Mouse (Mus musculus): ENCODE measurements at regions not wholly inside any gene's neighbourhood (a gene's known extent, or its start where the extent isn't known, plus 50 kb on each side); places are given as distances from the start of the nearest gene placed in this dataset.

DNA sequence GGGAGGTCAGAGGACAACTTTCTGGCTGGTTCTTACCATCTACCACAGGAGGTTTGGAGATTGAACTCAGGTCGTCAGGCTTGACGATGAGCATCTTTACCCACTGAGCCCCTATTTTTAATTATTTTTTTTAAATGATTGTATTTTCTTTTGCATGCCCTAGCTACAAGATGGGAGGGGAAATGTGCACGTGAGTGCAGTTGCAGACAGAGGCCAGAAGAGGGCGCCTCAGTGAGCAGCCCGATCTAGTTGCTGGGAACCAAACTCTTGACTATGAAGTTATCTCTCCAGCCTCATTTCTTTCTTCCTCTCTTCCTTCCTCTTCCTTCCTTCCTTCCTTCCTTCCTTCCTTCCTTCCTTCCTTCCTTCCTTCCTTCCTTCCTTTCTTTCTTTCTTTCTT, 537.3 kb upstream of the Adam5 start:
- DNase-seq (no peak), ATAC-seq (ENCODE audit: insufficient read depth) (no peak)
- no peak overlapping the region for H3K9ac ChIP-seq
- no peaks in the 10 kb centered on the region for H3K4me1 ChIP-seq (ENCODE audit: insufficient read depth)
- H3K4me3 ChIP-seq (ENCODE audit: low read depth, low read length): no peak overlapping the region
- no peaks in the 10 kb centered on the region for H3K27me3 ChIP-seq (ENCODE audit: insufficient read depth, low read length)
- no peaks in the 10 kb centered on the region for H3K36me3 ChIP-seq (ENCODE audit: insufficient read depth)
- peak; percentile 32 for TF ChIP-seq CTCF (IDR thresholded peaks at IDR 0.05; ENCODE audit: low read depth)
- no peak overlapping the region for H3K4me2 ChIP-seq
- 93% methylated on average over 5 of the region's 5 CpGs for WGBS
- H3K27ac ChIP-seq (ENCODE audit: low read depth): no peak overlapping the region
- H3K9me3 ChIP-seq (ENCODE audit: low read depth, low read length): peaks cover 3% of the 10 kb centered on the region; the same call in 1 of the 2 replicates

- ATAC-seq (ENCODE audit: insufficient read depth): no peak
- Histone ChIP-seq H3K9me3 (ENCODE audit: low read depth, low read length) (peaks cover 4% of the 10 kb centered on the region; the same call in 1 of the 2 replicates), H3K4me2 (no peak overlapping the region), H3K9ac (no peak overlapping the region), H3K4me1 (ENCODE audit: insufficient read depth) (no peaks in the 10 kb centered on the region), H3K4me3 (ENCODE audit: low read depth, low read length) (no peak overlapping the region), H3K36me3 (ENCODE audit: insufficient read depth) (no peaks in the 10 kb centered on the region), H3K27ac (ENCODE audit: low read depth) (no peak overlapping the region), H3K27me3 (ENCODE audit: insufficient read depth, low read length) (0 out of 2 replicates have a peak, but pooled peaks cover 3% of the 10 kb centered on the region)
- no peak for TF ChIP-seq CTCF (IDR thresholded peaks at IDR 0.05; ENCODE audit: low read depth)
- DNase-seq: no peak
- 90% methylated on average over 12 of the region's 12 CpGs for WGBS
These were observed 534.5 kb upstream of the Adam5 start for GRCm38 (mm10) chr8:25358539-25359165.

DNA sequence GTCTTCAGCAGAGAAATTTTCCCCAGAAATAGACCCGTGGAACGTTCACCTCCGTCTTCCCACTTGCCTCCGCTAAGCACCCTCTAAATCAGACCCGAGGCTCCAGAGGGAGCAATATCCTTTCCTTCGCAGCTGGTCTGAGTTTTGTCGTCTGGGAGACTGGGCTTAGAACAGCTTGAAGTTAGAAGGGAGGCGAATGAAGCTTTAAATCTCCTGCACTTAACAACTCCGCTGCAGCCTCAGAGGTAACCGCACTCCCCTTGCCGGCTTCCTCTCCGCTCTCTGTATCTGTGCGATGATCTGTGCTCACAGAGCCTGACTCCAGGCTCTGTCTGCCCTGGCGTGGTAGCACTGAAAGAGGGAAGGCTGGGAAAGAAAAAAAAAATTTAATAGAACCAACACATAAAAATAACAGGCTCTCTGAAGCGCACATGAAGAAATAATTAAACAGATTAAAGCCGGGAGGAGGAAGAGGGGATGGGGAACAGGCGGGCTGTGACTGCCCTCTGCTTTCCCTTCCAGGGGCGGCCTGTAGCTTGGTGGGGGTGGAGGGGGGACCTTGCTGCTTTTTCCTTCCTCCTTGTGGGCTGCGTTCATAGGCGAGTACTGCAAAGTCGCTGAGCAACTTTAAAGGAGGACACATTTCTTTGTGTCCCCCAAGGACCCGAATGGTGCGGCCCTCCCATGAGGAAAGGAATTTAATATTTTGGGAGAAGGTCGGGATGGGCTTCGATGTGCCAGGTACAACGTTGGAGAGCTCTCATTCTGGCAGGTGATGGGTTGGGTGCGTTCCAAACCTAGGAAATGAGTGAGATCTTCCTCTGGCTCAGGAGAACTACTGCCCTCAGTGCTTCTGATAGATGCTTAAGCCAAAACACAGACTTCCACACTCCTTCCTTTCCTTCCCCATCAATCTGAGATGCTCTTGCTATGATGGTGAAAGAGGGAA, 529.9 kb upstream of the Adam5 start:
- Histone ChIP-seq H3K27me3 (ENCODE audit: insufficient read depth, low read length) (peaks cover 11% of the 10 kb centered on the region; the same call in 1 of the 2 replicates), H3K9me3 (ENCODE audit: low read depth, low read length) (peaks cover 4% of the 10 kb centered on the region; the same call in 1 of the 2 replicates), H3K4me1 (ENCODE audit: insufficient read depth) (no peaks in the 10 kb centered on the region), H3K27ac (ENCODE audit: low read depth) (no peak overlapping the region), H3K36me3 (ENCODE audit: insufficient read depth) (no peaks in the 10 kb centered on the region), H3K9ac (0 out of 2 replicates have a peak overlapping the region, but pooled peaks have one; percentile 4), H3K4me3 (ENCODE audit: low read depth, low read length) (0 out of 2 replicates have a peak overlapping the region, but pooled peaks have one; percentile 12), H3K4me2 (peak overlapping the region; percentile 49)
- peak; percentile 46 for DNase-seq
- ATAC-seq (ENCODE audit: insufficient read depth): no peak; the same call in 1 of the 2 replicates
- no peak for TF ChIP-seq CTCF (IDR thresholded peaks at IDR 0.05; ENCODE audit: low read depth)
- 11% methylated on average over 27 of the region's 27 CpGs for WGBS

DNA sequence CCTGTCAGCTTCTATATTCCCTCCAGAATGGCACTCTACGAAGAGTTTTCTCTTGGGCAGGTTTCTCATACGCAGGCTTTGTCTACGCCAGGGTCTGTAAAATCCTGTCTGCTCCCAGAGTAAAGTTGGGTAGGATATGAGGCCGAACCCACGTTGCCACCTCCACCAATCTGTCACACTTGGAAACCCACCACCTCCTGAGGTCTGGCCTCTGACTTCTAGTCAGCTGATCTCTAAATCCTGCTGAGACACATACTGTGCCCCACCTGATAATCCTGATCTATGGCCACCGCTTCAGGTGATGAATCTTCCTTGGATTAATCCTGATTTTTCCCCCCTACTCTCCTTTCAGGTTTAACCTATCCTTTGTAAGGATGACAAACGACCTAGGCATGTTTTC, 529.2 kb upstream of the Adam5 start:
- Histone ChIP-seq H3K4me3 (ENCODE audit: low read depth, low read length) (no peak overlapping the region), H3K27me3 (ENCODE audit: insufficient read depth, low read length) (peaks cover 11% of the 10 kb centered on the region; the same call in 1 of the 2 replicates), H3K4me2 (peak overlapping the region; percentile 49), H3K9me3 (ENCODE audit: low read depth, low read length) (peaks cover 4% of the 10 kb centered on the region; the same call in 1 of the 2 replicates), H3K36me3 (ENCODE audit: insufficient read depth) (no peaks in the 10 kb centered on the region), H3K4me1 (ENCODE audit: insufficient read depth) (no peaks in the 10 kb centered on the region), H3K9ac (no peak overlapping the region), H3K27ac (ENCODE audit: low read depth) (no peak overlapping the region)
- 53% methylated on average over 7 of the region's 7 CpGs for WGBS
- no peak for DNase-seq
- no peak for TF ChIP-seq CTCF (IDR thresholded peaks at IDR 0.05; ENCODE audit: low read depth)
- no peak for ATAC-seq (ENCODE audit: insufficient read depth)

GRCm38 (mm10) chr8:25348003-25348683, 524.0 kb upstream of the Adam5 start:
- no peaks in the 10 kb centered on the region for H3K36me3 ChIP-seq (ENCODE audit: insufficient read depth)
- H3K4me2 ChIP-seq: no peak overlapping the region
- no peak overlapping the region for H3K9ac ChIP-seq
- no peak overlapping the region for H3K4me3 ChIP-seq (ENCODE audit: low read depth, low read length)
- no peak for TF ChIP-seq CTCF (IDR thresholded peaks at IDR 0.05; ENCODE audit: low read depth)
- WGBS: 82% methylated on average over 10 of the region's 10 CpGs
- no peak overlapping the region for H3K27ac ChIP-seq (ENCODE audit: low read depth)
- H3K9me3 ChIP-seq (ENCODE audit: low read depth, low read length): peaks cover 5% of the 10 kb centered on the region; the same call in 1 of the 2 replicates
- H3K27me3 ChIP-seq (ENCODE audit: insufficient read depth, low read length): peaks cover 7% of the 10 kb centered on the region; the same call in 1 of the 2 replicates
- ATAC-seq (ENCODE audit: insufficient read depth) (no peak), DNase-seq (no peak)
- no peaks in the 10 kb centered on the region for H3K4me1 ChIP-seq (ENCODE audit: insufficient read depth)

DNA sequence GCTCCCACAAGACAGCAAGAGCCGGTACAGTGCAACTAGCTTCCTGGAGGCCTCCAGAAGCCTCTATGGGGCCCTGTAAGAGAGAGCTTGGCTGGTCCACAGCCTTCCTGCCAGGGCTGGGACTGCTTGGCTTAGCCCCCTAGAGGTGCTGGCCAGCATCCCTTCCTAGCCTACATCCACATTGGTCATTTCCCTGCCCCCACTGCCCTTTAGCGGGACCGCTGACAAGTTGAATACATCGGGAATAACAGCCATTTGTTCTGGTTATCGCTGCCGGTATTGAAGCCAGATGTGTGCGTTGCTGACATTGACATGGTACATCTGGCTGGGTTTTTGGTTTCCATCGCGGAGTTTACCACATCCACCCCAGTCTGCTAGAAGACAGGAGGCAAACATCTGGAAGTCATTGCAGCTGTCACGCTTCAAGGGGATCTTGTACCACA, 519.0 kb upstream of the Adam5 start:
- no peaks in the 10 kb centered on the region for H3K4me1 ChIP-seq (ENCODE audit: insufficient read depth)
- no peaks in the 10 kb centered on the region for H3K27me3 ChIP-seq (ENCODE audit: insufficient read depth, low read length)
- H3K36me3 ChIP-seq (ENCODE audit: insufficient read depth): no peaks in the 10 kb centered on the region
- H3K4me3 ChIP-seq (ENCODE audit: low read depth, low read length): no peak overlapping the region
- no peak overlapping the region for H3K9ac ChIP-seq
- peak overlapping the region; percentile 43; the same call in 1 of the 2 replicates for H3K27ac ChIP-seq (ENCODE audit: low read depth)
- peak; percentile 97 for ATAC-seq (ENCODE audit: insufficient read depth)
- peaks cover 5% of the 10 kb centered on the region; the same call in 1 of the 2 replicates for H3K9me3 ChIP-seq (ENCODE audit: low read depth, low read length)
- peak; percentile 97 for DNase-seq
- WGBS: 30% methylated on average over 10 of the region's 10 CpGs
- peak overlapping the region; percentile 44 for H3K4me2 ChIP-seq
- peak; percentile 72 for TF ChIP-seq CTCF (IDR thresholded peaks at IDR 0.05; ENCODE audit: low read depth)
